Mouse (Mus musculus) MEL (cell line): Measurements from ENCODE around the gene D17Wsu92e. TPM values are rescaled to one million over a fixed set of nuclear protein-coding genes. Genes with fewer than 3 reads are reported as not detected.
A peak's percentile ranks its signal among the peaks of the same experiment; 100 is the strongest.
"Not testable (repeated sequence)": the region's sequence is repeated elsewhere in the genome, so short reads cannot be mapped to it uniquely, and the experiment has no call there.

Source experiments
- DNase-seq: peaks from one replicate; pipeline ENCODE4 v3.0.0; 2011; ENCODE audit warnings: low read depth, low spot score
- H3K27ac ChIP-seq: 2 replicates; pipeline ENCODE4 v1.5.1; 2012; ENCODE audit warnings: low read depth, mild to moderate bottlenecking, control low read depth, low read length, moderate library complexity; ENCODE audit not compliant: control insufficient read depth
- H3K27me3 ChIP-seq, 2 experiments: fragments of 150-350 bp in 1 of 2; sonication (generic) in 1 of 2; 2 replicates each; pipeline ENCODE4 v1.6.1; 2012; ENCODE audit warnings: low read length in 2 of 2, mild to moderate bottlenecking in 2 of 2, improper control_type of control experiment in 1 of 2, moderate library complexity in 1 of 2; ENCODE audit not compliant: insufficient read depth in 2 of 2, control insufficient read depth in 1 of 2
- H3K36me3 ChIP-seq, 2 experiments: 2 replicates each; pipeline ENCODE4 v1.6.1; 2012 to 2014; ENCODE audit warnings: low read length in 2 of 2, improper control_type of control experiment in 1 of 2, inconsistent platforms in 1 of 2, mild to moderate bottlenecking in 1 of 2; ENCODE audit not compliant: insufficient read depth in 2 of 2, control insufficient read depth in 1 of 2
- H3K4me1 ChIP-seq, 2 experiments: fragments of 150-350 bp in 1 of 2; sonication (generic) in 1 of 2; 2 replicates each; pipeline ENCODE4 v1.6.1; 2012; ENCODE audit warnings: low read length in 2 of 2, improper control_type of control experiment in 1 of 2, mild to moderate bottlenecking in 1 of 2; ENCODE audit not compliant: insufficient read depth in 2 of 2, control insufficient read depth in 1 of 2
- H3K4me3 ChIP-seq, 2 experiments: fragments of 150-350 bp in 1 of 2; sonication (generic) in 1 of 2; 2 replicates each; pipeline ENCODE4 v1.5.1; 2012; ENCODE audit warnings: low read depth in 2 of 2, low read length in 2 of 2, mild to moderate bottlenecking in 2 of 2, moderate library complexity in 2 of 2, control low read depth in 1 of 2, improper control_type of control experiment in 1 of 2; ENCODE audit not compliant: control insufficient read depth in 1 of 2, insufficient read depth in 1 of 2
- H3K79me2 ChIP-seq: 2 replicates; pipeline ENCODE4 v1.6.1; 2012; ENCODE audit warnings: mild to moderate bottlenecking, low read length, moderate library complexity; ENCODE audit not compliant: control insufficient read depth, poor library complexity, insufficient read depth
- H3K9ac ChIP-seq: 2 replicates; pipeline ENCODE4 v1.6.1; 2012; ENCODE audit warnings: low read depth, mild to moderate bottlenecking, control low read depth, low read length, moderate library complexity; ENCODE audit not compliant: control insufficient read depth, poor library complexity, severe bottlenecking
- H3K9me3 ChIP-seq: fragments of 150-350 bp; sonication (generic); replicated peaks from 2 replicates; pipeline ENCODE4 v1.6.1; 2012; ENCODE audit warnings: mild to moderate bottlenecking, low read length, improper control_type of control experiment, moderate library complexity; ENCODE audit not compliant: insufficient read depth
- BHLHE40 ChIP-seq: IDR thresholded peaks from 2 replicates; pipeline ENCODE4 v1.6.1; 2012; ENCODE audit warnings: low read depth, mild to moderate bottlenecking, inconsistent platforms, low read length, improper control_type of control experiment, borderline replicate concordance
- CHD2 ChIP-seq: IDR thresholded peaks from 2 replicates; pipeline ENCODE4 v1.6.1; 2011; ENCODE audit warnings: low read length, improper control_type of control experiment
- CTCF ChIP-seq, 3 experiments: IDR thresholded peaks in 2 of 3; conservative IDR thresholded peaks in 1 of 3; 2 replicates each; pipeline ENCODE4 v1.5.1; 2011 to 2012; ENCODE audit warnings: low read length in 3 of 3, low read depth in 2 of 3, mild to moderate bottlenecking in 2 of 3, improper control_type of control experiment in 1 of 3, inconsistent platforms in 1 of 3, mixed read lengths in 1 of 3, moderate library complexity in 1 of 3; ENCODE audit not compliant: control insufficient read depth in 1 of 3, insufficient read depth in 1 of 3, poor library complexity in 1 of 3, severe bottlenecking in 1 of 3
- GABPA ChIP-seq: IDR thresholded peaks from 2 replicates; pipeline ENCODE4 v1.6.1; 2012; ENCODE audit warnings: low read depth, mild to moderate bottlenecking, inconsistent platforms, low read length, improper control_type of control experiment, moderate library complexity
- GATA1 ChIP-seq: IDR thresholded peaks from 2 replicates; pipeline ENCODE4 v1.6.1; 2011; ENCODE audit warnings: low read depth, low read length, improper control_type of control experiment
- JUND ChIP-seq: IDR thresholded peaks from 2 replicates; pipeline ENCODE4 v1.6.1; 2011; ENCODE audit warnings: low read depth, mild to moderate bottlenecking, improper control_type of control experiment, low read length
- MYB ChIP-seq: IDR thresholded peaks from 2 replicates; pipeline ENCODE4 v1.6.1; 2011; ENCODE audit warnings: mild to moderate bottlenecking, low read depth, low read length, improper control_type of control experiment
- MYC ChIP-seq: IDR thresholded peaks from 2 replicates; pipeline ENCODE4 v1.6.1; 2011; ENCODE audit warnings: low read depth, mild to moderate bottlenecking, low read length, improper control_type of control experiment, moderate library complexity
- RAD21 ChIP-seq: IDR thresholded peaks from 2 replicates; pipeline ENCODE4 v1.6.1; 2011; ENCODE audit warnings: mild to moderate bottlenecking, low read depth, low read length, improper control_type of control experiment
- RCOR1 ChIP-seq: IDR thresholded peaks from 2 replicates; pipeline ENCODE4 v1.6.1; 2012; ENCODE audit warnings: low read depth, mild to moderate bottlenecking, inconsistent platforms, low read length, improper control_type of control experiment
- SMC3 ChIP-seq: IDR thresholded peaks from 2 replicates; pipeline ENCODE4 v1.6.1; 2011; ENCODE audit warnings: low read depth, low read length, improper control_type of control experiment
- ZC3H11A ChIP-seq: IDR thresholded peaks from 2 replicates; pipeline ENCODE4 v1.6.1; 2012; ENCODE audit warnings: low read depth, mild to moderate bottlenecking, inconsistent platforms, low read length, improper control_type of control experiment
- polyA plus RNA-seq, 2 experiments: library from polyadenylated mRNA; stranded (reverse) in 1 of 2; unstranded in 1 of 2; fragments of >175 nt in 1 of 2; fragments of >200 nt in 1 of 2; gene quantifications; 2 replicates each; pipeline versions ENCODE4 v1.2.1 to v1.2.4; 2012; ENCODE audit warnings: low replicate concordance in 2 of 2, low read depth in 1 of 2; ENCODE audit not compliant: insufficient read length in 2 of 2, insufficient read depth in 1 of 2, missing spikeins in 1 of 2
- total RNA-seq: library from RNA; depleted of rRNA; stranded (reverse); fragments of 300-350 nt; gene quantifications from 2 replicates; pipeline ENCODE4 v1.2.3, GENCODE M21; 2012

Gene D17Wsu92e
- total and polyA plus RNA-seq, 3 experiments, result 72.5 to 108 TPM; not detected in 1

- TF ChIP-seq JUND, result no peak
- no peak for TF ChIP-seq BHLHE40
- peak; percentile 79 for TF ChIP-seq MYB
- TF ChIP-seq CTCF (IDR thresholded peaks at IDR 0.05 in 2 of 3, conservative IDR thresholded peaks at IDR 0.05 in 1 of 3; ENCODE audit: control insufficient read depth in 1 of 3, insufficient read depth in 1 of 3, low read depth in 2 of 3, low read length in 3 of 3, poor library complexity in 1 of 3, severe bottlenecking in 1 of 3), result no peak
- TF ChIP-seq, all 39 proteins: peak for 26
Measured at GRCm38 (mm10) chr17:27839469-27840252, 19.2 kb upstream of the D17Wsu92e start (continued).

DNA sequence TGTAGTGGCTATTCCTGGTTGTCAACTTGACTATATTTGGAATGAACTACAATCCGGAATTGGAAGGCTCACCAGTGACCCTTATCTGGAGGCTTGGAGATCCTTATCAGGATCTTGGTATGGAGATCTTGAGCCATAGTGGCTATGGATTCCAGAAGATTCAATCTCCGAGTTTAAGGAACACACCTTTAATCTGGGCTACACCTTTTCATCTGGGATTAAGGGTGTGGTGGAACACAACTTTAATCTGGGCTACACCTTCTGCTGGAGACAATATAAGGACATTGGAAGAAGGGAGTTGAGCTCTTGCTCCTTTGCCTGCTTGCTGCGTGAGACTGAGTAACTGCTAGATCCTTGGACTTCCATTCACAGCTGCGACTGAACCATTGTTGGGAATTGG is 17.4 kb upstream of the D17Wsu92e start, which contains the start of gene Snrpc:
Gene Snrpc (plus strand): TSS at position 301 of the 400 bp plus-strand sequence.
- Histone ChIP-seq H3K27ac (peak within 1 kb of the TSS; percentile 26; the same call in 1 of the 2 replicates), H3K4me3 (peak within 1 kb of the TSS; percentile 58 to 77; a peak in 3 of 4 replicates)
- DNase-seq, H3K79me2 ChIP-seq, H3K4me1 ChIP-seq, H3K36me3 ChIP-seq, H3K9ac ChIP-seq, H3K27me3 ChIP-seq, H3K9me3 ChIP-seq: not testable (repeated sequence)

GRCm38 (mm10) chr17:27830411-27830810 is 10.0 kb upstream of the D17Wsu92e start:
- Histone ChIP-seq H3K79me2 (no peaks in the 10 kb centered on the region), H3K9me3 (no peaks in the 10 kb centered on the region), H3K27ac (no peak overlapping the region), H3K4me3 (no peak overlapping the region), H3K9ac (no peak overlapping the region), H3K27me3 (peaks cover 2 to 5% of the 10 kb centered on the region in 2 experiments), H3K36me3 (no peaks in the 10 kb centered on the region), H3K4me1 (no peaks in the 10 kb centered on the region)
- peak; percentile 54 for DNase-seq
- TF ChIP-seq CHD2, result no peak
- TF ChIP-seq CTCF (IDR thresholded peaks at IDR 0.05 in 2 of 3, conservative IDR thresholded peaks at IDR 0.05 in 1 of 3; ENCODE audit: control insufficient read depth in 1 of 3, insufficient read depth in 1 of 3, low read depth in 2 of 3, low read length in 3 of 3, poor library complexity in 1 of 3, severe bottlenecking in 1 of 3), result peak; percentile 43 to 57 (median 57); a peak in 5 of 6 replicates
- TF ChIP-seq RCOR1, result peak; percentile 16; the same call in 1 of the 2 replicates
- peak; percentile 79 for TF ChIP-seq MYC
- TF ChIP-seq ZC3H11A, result peak; percentile 30
- TF ChIP-seq GABPA, result no peak
- no peak for TF ChIP-seq GATA1
- peak; percentile 52 for TF ChIP-seq SMC3
- TF ChIP-seq RAD21, result peak; percentile 35
